Mouse (Mus musculus) hindbrain, embryonic 15.5 days (tissue): Measurements from ENCODE around the gene Vstm4. TPM values are rescaled to one million over a fixed set of nuclear protein-coding genes. Genes with fewer than 3 reads are reported as not detected.

Experiments used
- ATAC-seq: fragments of 200-750 bp; cut with Nextera tagmentation; 2 replicates; pipeline ENCODE4 v1.8.0; 2017; ENCODE audit warnings: low read depth, moderate number of reproducible peaks, moderate TSS enrichment; ENCODE audit not compliant: low FRiP score
- H3K27ac ChIP-seq: fragments of 300-500 bp; sonication (generic); replicated peaks from 2 replicates; pipeline ENCODE4 v1.5.1; 2015; ENCODE audit warnings: mild to moderate bottlenecking, inconsistent platforms
- H3K27me3 ChIP-seq: fragments of 300-500 bp; sonication (generic); 2 replicates; pipeline ENCODE4 v1.6.1; 2015; ENCODE audit warnings: control low read depth, inconsistent platforms
- H3K36me3 ChIP-seq: fragments of 300-500 bp; sonication (generic); 2 replicates; pipeline ENCODE4 v1.6.1; 2015; ENCODE audit warnings: control low read depth, inconsistent platforms
- H3K4me1 ChIP-seq: fragments of 300-500 bp; sonication (generic); replicated peaks from 2 replicates; pipeline ENCODE4 v1.6.1; 2015; ENCODE audit warnings: control low read depth, inconsistent platforms
- H3K4me2 ChIP-seq: fragments of 300-500 bp; sonication (generic); 2 replicates; pipeline ENCODE4 v1.6.1; 2015; ENCODE audit warnings: moderate library complexity, mild to moderate bottlenecking, inconsistent platforms
- H3K4me3 ChIP-seq: fragments of 300-500 bp; sonication (generic); 2 replicates; pipeline ENCODE4 v1.5.1; 2015; ENCODE audit warnings: mild to moderate bottlenecking, inconsistent platforms
- H3K9ac ChIP-seq: fragments of 300-500 bp; sonication (generic); 2 replicates; pipeline ENCODE4 v1.6.1; 2015; ENCODE audit warnings: inconsistent platforms
- H3K9me3 ChIP-seq: fragments of 300-500 bp; sonication (generic); 2 replicates; pipeline ENCODE4 v1.6.1; 2016; ENCODE audit warnings: control low read depth, inconsistent platforms
- WGBS: fragments of 180-500 bp; shearing (Covaris S2); methylation state at CpG from one replicate; pipeline ENCODE4 v1.1.7; 2015; 5-methylcytosine and 5-hydroxymethylcytosine counted together
- polyA plus RNA-seq: library from polyadenylated mRNA; unstranded; fragments of >200 nt; fragmentation: Nextera tagmentation; extraction: Ambion mirVana; gene quantifications from 2 replicates; pipeline ENCODE4 v1.2.1, GENCODE M21; 2015

Gene Vstm4
- polyA plus RNA-seq, 1 experiment from 2014 or later, result 13.0 TPM

DNA sequence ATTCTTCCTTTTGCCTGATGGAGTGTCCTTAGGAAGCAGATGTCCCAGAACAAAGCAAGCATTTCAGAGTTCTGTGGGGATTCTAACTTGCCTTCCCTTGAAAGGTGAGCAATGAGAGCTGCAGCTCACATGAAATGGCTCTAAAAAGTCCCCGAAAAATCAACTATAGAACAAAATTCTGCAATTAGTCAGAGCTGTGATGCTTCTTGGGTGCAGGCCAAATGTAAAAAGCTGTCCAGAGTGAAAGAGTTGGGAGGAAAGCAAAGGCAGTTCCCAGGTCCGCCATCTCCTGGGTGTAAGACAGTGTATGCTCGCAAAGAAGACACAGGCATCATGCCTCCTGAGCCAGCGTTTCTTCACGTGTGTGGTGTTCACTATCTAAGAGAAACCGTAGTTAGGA, 52.6 kb downstream of the Vstm4 start:
- H3K4me1 ChIP-seq, result peaks cover 10% of the 10 kb centered on the region; the same call in 1 of the 2 replicates
- WGBS, result 82% methylated on average over 6 of the region's 6 CpGs
- no peak overlapping the region for H3K4me2 ChIP-seq
- no peak overlapping the region for H3K4me3 ChIP-seq
- ATAC-seq, result no peak
- no peak overlapping the region for H3K9ac ChIP-seq
- H3K27me3 ChIP-seq, result no peaks in the 10 kb centered on the region
- no peaks in the 10 kb centered on the region for H3K9me3 ChIP-seq
- H3K27ac ChIP-seq, result no peak overlapping the region
- H3K36me3 ChIP-seq, result no peaks in the 10 kb centered on the region

DNA sequence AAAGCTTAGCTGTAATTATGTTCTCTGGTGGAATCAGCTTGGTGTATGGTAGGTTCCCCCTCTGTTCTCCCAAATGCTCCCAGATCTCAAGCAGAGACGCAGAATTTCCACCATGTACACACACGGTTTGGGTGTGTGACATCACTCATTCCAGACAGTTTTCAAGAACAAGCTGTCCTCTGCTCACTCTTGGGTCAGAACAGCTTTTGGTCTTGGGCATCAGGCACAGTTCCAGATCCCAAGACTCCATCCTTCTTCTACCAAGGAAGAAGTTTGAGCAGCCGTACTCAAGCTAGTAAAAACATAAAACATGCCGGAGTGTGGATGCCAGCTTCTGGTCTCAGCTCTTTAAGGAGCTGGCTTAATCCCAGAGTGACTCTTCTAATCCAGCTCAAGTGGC, 54.6 kb downstream of the Vstm4 start:
- Histone ChIP-seq H3K36me3 (no peaks in the 10 kb centered on the region), H3K27me3 (no peaks in the 10 kb centered on the region), H3K4me1 (peaks cover 10% of the 10 kb centered on the region; the same call in 1 of the 2 replicates), H3K9ac (no peak overlapping the region), H3K9me3 (no peaks in the 10 kb centered on the region), H3K4me2 (no peak overlapping the region), H3K27ac (no peak overlapping the region), H3K4me3 (no peak overlapping the region)
- 92% methylated on average over 4 of the region's 4 CpGs for WGBS
- no peak for ATAC-seq

DNA sequence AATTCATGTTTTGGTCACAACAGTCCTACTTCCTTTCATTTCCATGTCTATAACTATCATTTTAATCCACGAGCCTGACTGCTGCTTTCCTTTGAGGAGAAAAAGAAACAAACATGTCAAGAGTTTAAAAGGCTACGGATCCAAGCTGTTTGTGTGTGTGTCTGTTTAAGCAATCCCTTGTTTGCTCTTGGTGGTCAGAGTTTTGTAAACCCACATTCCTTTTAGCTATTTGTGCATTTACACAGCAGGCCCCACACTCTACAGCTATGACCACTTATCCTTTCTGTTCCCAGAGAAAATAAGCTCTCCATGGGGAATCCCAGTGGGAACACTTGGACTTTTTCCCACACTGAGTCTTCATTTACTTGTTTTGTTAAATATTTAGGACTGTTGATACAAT, 58.8 kb downstream of the Vstm4 start:
- H3K9ac ChIP-seq, result no peak overlapping the region
- no peaks in the 10 kb centered on the region for H3K9me3 ChIP-seq
- H3K4me3 ChIP-seq, result no peak overlapping the region
- 47% methylated on average over 2 of the region's 2 CpGs for WGBS
- ATAC-seq, result no peak
- H3K27me3 ChIP-seq, result no peaks in the 10 kb centered on the region
- H3K27ac ChIP-seq, result no peak overlapping the region
- no peaks in the 10 kb centered on the region for H3K36me3 ChIP-seq
- H3K4me1 ChIP-seq, result no peaks in the 10 kb centered on the region
- no peak overlapping the region for H3K4me2 ChIP-seq

DNA sequence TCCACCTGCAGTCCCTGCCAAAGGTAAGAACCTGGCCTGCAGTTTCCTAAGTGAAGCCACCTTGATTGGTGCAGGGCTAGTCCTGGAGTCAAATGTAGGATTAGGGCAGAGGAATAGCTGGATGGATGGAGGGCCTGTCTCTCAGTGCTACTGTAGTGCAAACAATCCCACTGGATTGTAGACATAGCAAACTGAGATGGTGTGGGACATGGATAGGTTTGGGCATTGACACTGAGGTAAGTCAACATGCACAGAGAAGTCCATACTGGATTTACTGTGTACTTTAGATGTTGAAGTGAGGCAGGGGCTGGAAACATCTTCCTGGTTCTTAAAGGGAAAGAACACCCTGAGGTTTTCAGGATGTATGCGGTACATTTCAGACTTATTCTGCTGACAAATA, 61.4 kb downstream of the Vstm4 start:
- 95% methylated on average over 1 of the region's 1 CpGs for WGBS
- no peak overlapping the region for H3K4me3 ChIP-seq
- no peaks in the 10 kb centered on the region for H3K27me3 ChIP-seq
- H3K4me2 ChIP-seq, result no peak overlapping the region
- H3K27ac ChIP-seq, result no peak overlapping the region
- H3K9me3 ChIP-seq, result no peaks in the 10 kb centered on the region
- no peak overlapping the region for H3K9ac ChIP-seq
- no peaks in the 10 kb centered on the region for H3K4me1 ChIP-seq
- no peak for ATAC-seq
- H3K36me3 ChIP-seq, result no peaks in the 10 kb centered on the region

DNA sequence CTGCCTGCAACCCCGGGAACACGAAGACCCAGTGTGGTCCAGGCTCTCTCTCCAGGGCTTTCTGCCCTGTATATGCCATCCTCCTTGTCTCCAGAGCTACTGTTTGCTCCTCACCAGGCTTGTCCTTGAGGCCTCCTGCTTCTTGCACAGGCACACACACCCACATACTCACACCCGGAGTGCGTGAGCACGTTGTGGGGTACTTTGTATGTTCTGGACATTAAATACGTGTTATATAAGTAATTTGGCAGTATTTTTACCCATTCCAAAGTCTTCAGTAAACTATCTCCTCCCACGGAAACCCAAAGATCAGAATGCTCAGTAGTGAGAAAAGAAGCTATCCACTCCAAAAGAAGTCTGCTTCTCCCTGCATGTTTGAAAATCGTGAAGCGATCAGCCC, 67.3 kb downstream of the Vstm4 start:
- no peak overlapping the region for H3K27ac ChIP-seq
- no peaks in the 10 kb centered on the region for H3K27me3 ChIP-seq
- 84% methylated on average over 9 of the region's 9 CpGs for WGBS
- H3K9me3 ChIP-seq, result no peaks in the 10 kb centered on the region
- H3K4me3 ChIP-seq, result no peak overlapping the region
- no peaks in the 10 kb centered on the region for H3K4me1 ChIP-seq
- ATAC-seq, result no peak
- no peak overlapping the region for H3K4me2 ChIP-seq
- H3K36me3 ChIP-seq, result no peaks in the 10 kb centered on the region
- H3K9ac ChIP-seq, result no peak overlapping the region

DNA sequence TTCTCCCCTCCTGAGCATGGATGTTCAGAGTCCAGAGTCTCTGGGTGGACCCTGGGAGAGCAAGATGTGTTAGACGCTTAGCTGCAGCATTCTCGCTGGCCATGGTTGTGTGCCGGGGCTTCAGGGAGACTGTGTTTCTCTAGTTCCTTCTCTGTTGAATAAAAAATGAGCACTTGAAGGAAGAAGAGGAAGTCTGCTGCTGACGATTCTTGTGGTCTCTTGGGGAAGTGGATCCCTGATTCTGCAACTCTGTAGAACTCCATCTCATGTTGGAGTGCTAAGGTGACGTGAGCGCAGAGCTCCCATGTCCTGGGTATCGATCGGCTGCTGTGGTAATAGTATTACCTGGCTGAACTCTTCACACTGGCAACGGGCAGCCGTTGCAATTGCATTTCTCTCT, 75.2 kb downstream of the Vstm4 start:
- Histone ChIP-seq H3K27me3 (no peaks in the 10 kb centered on the region), H3K4me3 (no peak overlapping the region), H3K27ac (no peak overlapping the region), H3K4me2 (no peak overlapping the region), H3K9me3 (no peaks in the 10 kb centered on the region), H3K9ac (no peak overlapping the region), H3K4me1 (no peaks in the 10 kb centered on the region), H3K36me3 (no peaks in the 10 kb centered on the region)
- no peak for ATAC-seq
- WGBS, result 85% methylated on average over 10 of the region's 10 CpGs

DNA sequence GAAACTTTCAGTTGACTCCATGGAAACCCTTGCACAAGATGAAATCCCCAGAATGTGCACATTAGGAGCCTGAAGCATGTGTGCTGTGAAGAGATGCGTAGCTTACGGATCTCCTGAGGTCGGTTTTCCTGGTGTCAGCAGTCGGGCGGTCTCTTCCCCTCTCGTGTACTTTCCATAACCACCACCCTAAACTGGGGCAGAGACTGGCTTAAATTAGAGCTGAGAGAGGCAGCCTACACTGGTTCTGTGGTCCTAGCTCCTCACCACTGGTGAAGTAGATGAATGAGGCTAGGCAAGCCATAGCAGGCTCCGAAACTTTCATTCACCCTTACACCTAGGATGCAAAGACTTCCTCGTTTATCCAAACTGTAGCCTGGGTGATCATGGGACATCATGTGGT, 75.7 kb downstream of the Vstm4 start:
- Histone ChIP-seq H3K9ac (no peak overlapping the region), H3K9me3 (no peaks in the 10 kb centered on the region), H3K36me3 (no peaks in the 10 kb centered on the region), H3K4me1 (no peaks in the 10 kb centered on the region), H3K4me3 (no peak overlapping the region), H3K27me3 (no peaks in the 10 kb centered on the region), H3K27ac (no peak overlapping the region), H3K4me2 (no peak overlapping the region)
- WGBS, result 82% methylated on average over 8 of the region's 8 CpGs
- no peak for ATAC-seq

DNA sequence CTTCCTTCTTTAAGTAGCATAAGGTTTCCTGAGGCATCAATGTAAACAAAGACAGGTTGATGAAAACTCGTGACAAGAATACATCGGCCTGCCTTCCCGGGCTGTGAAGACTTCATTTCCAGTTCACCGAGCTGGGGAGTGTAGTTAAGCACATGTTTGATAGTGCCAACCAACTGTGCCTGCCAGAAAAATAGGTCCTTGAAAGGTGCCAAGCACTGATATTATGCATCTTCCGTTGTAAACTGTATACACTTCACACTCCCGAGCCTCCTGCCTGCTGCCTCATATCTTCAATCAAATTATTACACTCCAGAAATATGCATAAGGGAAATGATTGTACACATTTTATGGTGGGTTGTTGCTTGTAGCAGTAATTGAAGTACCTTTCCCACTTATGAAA, 77.5 kb downstream of the Vstm4 start:
- 51% methylated on average over 6 of the region's 6 CpGs for WGBS
- H3K4me3 ChIP-seq, result no peak overlapping the region
- no peaks in the 10 kb centered on the region for H3K36me3 ChIP-seq
- no peaks in the 10 kb centered on the region for H3K9me3 ChIP-seq
- no peak overlapping the region for H3K9ac ChIP-seq
- no peak overlapping the region for H3K4me2 ChIP-seq
- no peaks in the 10 kb centered on the region for H3K4me1 ChIP-seq
- H3K27ac ChIP-seq, result no peak overlapping the region
- no peak for ATAC-seq
- H3K27me3 ChIP-seq, result no peaks in the 10 kb centered on the region

DNA sequence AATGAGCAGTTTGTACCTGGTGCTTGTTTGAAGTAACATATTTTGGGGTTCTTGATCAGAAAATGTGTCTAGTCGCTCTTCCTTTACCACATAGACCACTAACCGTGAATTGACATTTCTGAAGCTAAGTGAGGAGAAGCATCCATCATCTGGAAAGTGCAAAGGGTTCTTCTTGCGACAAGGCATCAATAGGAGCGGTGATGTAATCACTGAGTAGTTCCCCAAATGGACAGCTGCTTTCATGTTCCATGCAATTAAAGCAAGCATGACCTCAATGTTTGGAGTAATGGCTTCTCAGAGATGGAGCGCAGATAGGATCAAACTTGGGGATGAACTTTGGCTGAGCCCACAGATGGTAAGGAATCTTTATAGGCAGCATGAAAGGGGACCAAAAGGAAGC, 82.7 kb downstream of the Vstm4 start:
- no peak for ATAC-seq
- no peaks in the 10 kb centered on the region for H3K36me3 ChIP-seq
- WGBS, result 87% methylated on average over 5 of the region's 5 CpGs
- H3K4me2 ChIP-seq, result no peak overlapping the region
- H3K27ac ChIP-seq, result no peak overlapping the region
- H3K4me1 ChIP-seq, result no peaks in the 10 kb centered on the region
- H3K4me3 ChIP-seq, result no peak overlapping the region
- H3K27me3 ChIP-seq, result no peaks in the 10 kb centered on the region
- H3K9ac ChIP-seq, result no peak overlapping the region
- H3K9me3 ChIP-seq, result no peaks in the 10 kb centered on the region

DNA sequence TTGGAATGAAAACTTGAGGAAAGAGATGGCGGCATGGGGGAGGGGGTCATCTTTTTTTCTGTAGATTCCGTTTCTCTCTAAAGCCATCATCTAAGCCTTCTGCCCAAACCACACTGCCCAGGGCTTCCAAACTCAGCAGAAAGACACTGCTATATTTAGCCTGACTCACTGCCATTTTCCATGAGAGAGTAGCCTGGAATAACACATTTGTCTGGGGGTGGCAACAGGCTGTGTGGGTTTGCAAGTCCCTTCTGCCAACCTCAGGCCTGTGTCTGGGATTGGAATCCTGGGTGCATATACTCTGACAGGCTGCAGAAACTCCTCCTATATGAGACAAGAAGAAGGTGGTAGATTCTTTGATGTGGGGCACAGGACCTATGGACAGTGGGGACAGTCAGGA, 91.0 kb downstream of the Vstm4 start:
- no peaks in the 10 kb centered on the region for H3K9me3 ChIP-seq
- WGBS, result 93% methylated on average over 2 of the region's 2 CpGs
- no peak overlapping the region for H3K4me3 ChIP-seq
- H3K36me3 ChIP-seq, result no peaks in the 10 kb centered on the region
- H3K27me3 ChIP-seq, result no peaks in the 10 kb centered on the region
- H3K4me2 ChIP-seq, result no peak overlapping the region
- H3K4me1 ChIP-seq, result peaks cover 17% of the 10 kb centered on the region
- H3K27ac ChIP-seq, result no peak overlapping the region
- ATAC-seq, result no peak
- H3K9ac ChIP-seq, result no peak overlapping the region

DNA sequence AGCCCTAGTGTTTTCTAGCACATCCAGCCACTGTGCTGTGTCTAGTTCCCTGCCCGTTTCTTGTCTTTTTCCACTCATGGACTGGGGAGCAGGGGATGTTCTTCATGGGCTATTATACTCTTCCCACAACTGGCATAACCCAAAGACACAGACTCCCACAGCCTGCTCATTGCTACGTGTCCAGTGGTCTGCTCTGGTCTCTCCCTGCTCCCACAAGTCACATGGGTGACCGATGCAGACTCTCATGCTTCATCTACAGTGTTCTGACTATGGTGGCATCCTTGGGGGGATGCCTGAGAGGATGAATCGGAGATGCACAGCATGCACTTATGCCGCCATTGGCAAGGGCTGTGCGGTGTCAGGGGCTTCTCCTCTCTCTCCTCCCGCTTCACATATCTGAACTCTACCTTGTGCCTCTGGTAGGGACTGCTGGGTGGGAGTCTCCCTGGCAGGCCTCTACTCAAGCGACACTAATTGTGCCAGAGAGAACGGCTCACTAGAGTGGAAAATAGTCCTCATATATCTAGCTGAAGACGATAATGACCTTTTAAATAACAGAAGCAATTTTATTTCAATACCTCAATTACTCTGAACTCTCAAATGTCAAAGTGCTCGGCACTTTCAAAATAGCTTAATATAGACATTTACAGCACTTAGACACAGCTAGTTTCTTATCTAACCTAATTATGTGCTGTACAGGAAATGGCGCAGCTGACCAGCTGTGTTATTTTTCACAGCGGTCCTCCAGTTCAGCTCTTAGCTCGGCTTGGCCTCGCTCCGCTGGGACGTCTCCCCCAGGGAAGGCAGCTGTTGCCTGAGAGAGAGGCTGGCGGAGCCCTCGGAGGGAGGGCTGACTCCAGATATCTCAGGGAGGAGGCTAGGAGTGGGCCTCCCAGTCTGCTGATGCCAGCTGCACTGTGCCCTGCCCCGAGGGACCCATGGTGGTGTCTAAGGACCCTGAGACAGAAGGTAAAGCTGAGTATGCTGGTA, 94.1 kb downstream of the Vstm4 start:
- H3K9ac ChIP-seq, result no peak overlapping the region
- H3K27ac ChIP-seq, result peak overlapping the region; percentile 36
- peak overlapping the region; percentile 14; the same call in 1 of the 2 replicates for H3K4me2 ChIP-seq
- H3K9me3 ChIP-seq, result no peaks in the 10 kb centered on the region
- H3K4me1 ChIP-seq, result peaks cover 17% of the 10 kb centered on the region
- H3K4me3 ChIP-seq, result no peak overlapping the region
- ATAC-seq, result peak; percentile 54; the same call in 1 of the 2 replicates
- H3K27me3 ChIP-seq, result no peaks in the 10 kb centered on the region
- H3K36me3 ChIP-seq, result no peaks in the 10 kb centered on the region
- 39% methylated on average over 20 of the region's 20 CpGs for WGBS

DNA sequence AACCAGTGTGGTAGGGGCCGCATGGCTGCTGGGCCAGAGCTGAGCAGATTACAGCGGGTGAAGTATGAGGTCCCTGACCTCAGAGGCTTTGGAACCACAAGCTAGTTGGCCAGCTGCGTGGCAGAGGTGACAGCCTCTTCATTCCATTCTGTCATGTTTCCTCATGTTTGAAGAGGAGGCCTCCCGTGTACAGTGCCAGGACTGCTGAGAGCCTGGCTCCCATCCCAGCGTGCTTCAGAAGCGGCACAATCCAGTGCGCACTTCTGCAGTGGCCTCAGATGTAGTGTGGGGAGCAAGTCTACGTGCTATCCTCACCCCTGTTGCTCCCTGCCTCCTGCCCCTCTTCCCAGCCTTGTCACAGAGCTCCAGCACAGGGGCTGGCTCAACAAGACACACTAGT, 99.9 kb downstream of the Vstm4 start:
- 59% methylated on average over 8 of the region's 8 CpGs for WGBS
- no peak for ATAC-seq
- H3K4me3 ChIP-seq, result no peak overlapping the region

More for the DNA sequence above, 99.9 kb downstream of the Vstm4 start:
- Histone ChIP-seq H3K36me3 (no peaks in the 10 kb centered on the region), H3K9me3 (no peaks in the 10 kb centered on the region), H3K27me3 (no peaks in the 10 kb centered on the region), H3K4me1 (peaks cover 9% of the 10 kb centered on the region), H3K27ac (no peak overlapping the region), H3K9ac (no peak overlapping the region), H3K4me2 (no peak overlapping the region)
